Comparison of ENCODE assay signal across 18 mouse cellular contexts in the genomic region with DNA sequence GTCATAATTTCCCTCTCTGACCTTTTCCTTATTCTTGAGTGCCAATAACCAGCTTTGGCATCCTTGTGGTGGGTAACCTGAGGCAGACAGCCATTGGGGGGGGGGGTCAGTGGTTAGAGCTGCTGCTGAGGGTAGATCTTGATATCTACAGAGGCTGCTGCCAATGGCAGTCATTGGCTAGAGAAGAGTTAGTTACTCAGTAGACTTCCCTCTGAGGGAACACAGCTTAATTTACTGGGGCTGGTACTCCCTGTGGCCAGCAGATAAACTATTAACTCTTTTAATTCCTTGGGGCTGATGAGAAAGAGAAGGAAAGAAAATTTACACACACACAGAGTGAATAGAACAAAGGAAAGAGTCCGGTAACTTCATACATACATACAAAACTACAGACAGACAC. TPM values are rescaled to one million over a fixed set of nuclear protein-coding genes. Genes with fewer than 3 reads are reported as not detected.
DNase-seq lines count a peak whose midpoint lies in the region; ATAC-seq lines count a peak whose summit lies in the region.
"Had no signal": no experiment of that assay in that cellular context is flagged by ENCODE, and none has a peak within 500 bp of the region (broad histone marks: within the 10 kb centered on the region; RNA-seq: fewer than 3 reads in every experiment).

No protein-coding gene starts in this region.

- no peak for DNase-seq in embryonic facial prominence, embryonic 10.5 days (ENCODE audit: low spot score)
- no peak for DNase-seq in lung, adult 18-20 months
- DNase-seq in right cerebral cortex, postnatal 36 days (ENCODE audit: low spot score in 2 of 2), result no peak
- DNase-seq: cerebellum, postnatal 14 days; right cerebral cortex, postnatal 14 days; thymus, adult 2 months had no signal

- no peaks in the 10 kb centered on the region for H3K9me3 ChIP-seq in embryonic facial prominence, embryonic 12.5 days
- H3K9me3 ChIP-seq in embryonic facial prominence, embryonic 10.5 days, result no peaks in the 10 kb centered on the region
- H3K9me3 ChIP-seq in lung, embryonic 16.5 days (ENCODE audit: control insufficient read depth, low read length), result no peaks in the 10 kb centered on the region
- no peaks in the 10 kb centered on the region for H3K9me3 ChIP-seq in limb, embryonic 15.5 days
- H3K9me3 ChIP-seq: forebrain, embryonic 15.5 days; midbrain, embryonic 13.5 days had no signal

- WGBS in embryonic facial prominence, embryonic 12.5 days, result 86% methylated on average over 1 of the region's 1 CpGs
- WGBS in embryonic facial prominence, embryonic 10.5 days, result 89% methylated on average over 1 of the region's 1 CpGs
- WGBS in lung, embryonic 16.5 days, result 89% methylated on average over 1 of the region's 1 CpGs
- 76% methylated on average over 1 of the region's 1 CpGs for WGBS in limb, embryonic 15.5 days

- H3K4me2 ChIP-seq in embryonic facial prominence, embryonic 12.5 days (replicated peaks), result no peak overlapping the region
- H3K4me2 ChIP-seq in lung, embryonic 16.5 days (ENCODE audit: low read depth, low read length), result no peak overlapping the region
- H3K4me2 ChIP-seq in limb, embryonic 15.5 days, result no peak overlapping the region
- H3K4me2 ChIP-seq: forebrain, embryonic 15.5 days; midbrain, embryonic 13.5 days had no signal

- 0 out of 2 replicates have a peak overlapping the region, but pooled peaks have one; percentile 30 for H3K27ac ChIP-seq in embryonic facial prominence, embryonic 12.5 days
- H3K27ac ChIP-seq in embryonic facial prominence, embryonic 10.5 days (replicated peaks), result no peak overlapping the region
- H3K27ac ChIP-seq in lung, embryonic 16.5 days (ENCODE audit: low read length), result peak overlapping the region; percentile 2; the same call in 1 of the 2 replicates
- H3K27ac ChIP-seq in limb, embryonic 15.5 days, result peak overlapping the region; percentile 22; the same call in 1 of the 2 replicates
- H3K27ac ChIP-seq: forebrain, embryonic 15.5 days; hindbrain, postnatal 0 days; midbrain, embryonic 13.5 days had no signal

- ATAC-seq in embryonic facial prominence, embryonic 12.5 days (ENCODE audit: insufficient number of reproducible peaks, insufficient read depth, low FRiP score, low TSS enrichment), result no peak
- ATAC-seq in lung, embryonic 16.5 days (ENCODE audit: low read depth), result no peak
- no peak for ATAC-seq in limb, embryonic 15.5 days (ENCODE audit: insufficient number of reproducible peaks, low FRiP score, low TSS enrichment, low read depth)
- peak; percentile 70 for ATAC-seq in megakaryocyte progenitor cell, adult 5-6 weeks (replicated peaks; ENCODE audit: poor library complexity)
- ATAC-seq in CD4-positive, CD25-positive, alpha-beta regulatory T cell, adult 4 months, result no peak
- ATAC-seq: forebrain, embryonic 15.5 days; hindbrain, postnatal 0 days; midbrain, embryonic 13.5 days had no signal

- H3K36me3 ChIP-seq in embryonic facial prominence, embryonic 12.5 days, result no peaks in the 10 kb centered on the region
- H3K36me3 ChIP-seq in embryonic facial prominence, embryonic 10.5 days (replicated peaks), result no peaks in the 10 kb centered on the region
- H3K36me3 ChIP-seq in lung, embryonic 16.5 days (ENCODE audit: control insufficient read depth, insufficient read depth, low read length), result no peaks in the 10 kb centered on the region
- no peaks in the 10 kb centered on the region for H3K36me3 ChIP-seq in limb, embryonic 15.5 days
- H3K36me3 ChIP-seq: forebrain, embryonic 15.5 days; midbrain, embryonic 13.5 days had no signal

- H3K27me3 ChIP-seq in embryonic facial prominence, embryonic 12.5 days, result no peaks in the 10 kb centered on the region
- no peaks in the 10 kb centered on the region; the same call in 1 of the 2 replicates for H3K27me3 ChIP-seq in embryonic facial prominence, embryonic 10.5 days (replicated peaks; ENCODE audit: low read depth, poor library complexity, severe bottlenecking)
- no peaks in the 10 kb centered on the region for H3K27me3 ChIP-seq in lung, embryonic 16.5 days (ENCODE audit: control insufficient read depth, insufficient read depth, low read depth, low read length)
- no peaks in the 10 kb centered on the region for H3K27me3 ChIP-seq in limb, embryonic 15.5 days
- H3K27me3 ChIP-seq: forebrain, embryonic 15.5 days had no signal

- H3K9ac ChIP-seq in embryonic facial prominence, embryonic 12.5 days, result no peak overlapping the region
- no peak overlapping the region for H3K9ac ChIP-seq in lung, embryonic 16.5 days (ENCODE audit: low read length)
- H3K9ac ChIP-seq in limb, embryonic 15.5 days, result no peak overlapping the region
- H3K9ac ChIP-seq: forebrain, embryonic 15.5 days; midbrain, embryonic 13.5 days had no signal

- H3K4me1 ChIP-seq in embryonic facial prominence, embryonic 12.5 days, result 0 out of 2 replicates have a peak, but pooled peaks cover 4% of the 10 kb centered on the region
- peaks cover 11% of the 10 kb centered on the region for H3K4me1 ChIP-seq in embryonic facial prominence, embryonic 10.5 days
- H3K4me1 ChIP-seq in lung, embryonic 16.5 days (replicated peaks; ENCODE audit: control insufficient read depth, insufficient read depth, low read length), result peaks cover 5% of the 10 kb centered on the region
- H3K4me1 ChIP-seq in limb, embryonic 15.5 days, result peaks cover 8% of the 10 kb centered on the region
- H3K4me1 ChIP-seq: forebrain, embryonic 15.5 days had no signal

- no peak overlapping the region for H3K4me3 ChIP-seq in embryonic facial prominence, embryonic 12.5 days
- no peak overlapping the region for H3K4me3 ChIP-seq in embryonic facial prominence, embryonic 10.5 days
- H3K4me3 ChIP-seq in lung, embryonic 16.5 days (ENCODE audit: low read length), result no peak overlapping the region
- no peak overlapping the region for H3K4me3 ChIP-seq in limb, embryonic 15.5 days
- H3K4me3 ChIP-seq: forebrain, embryonic 15.5 days; midbrain, embryonic 13.5 days had no signal

RNA-seq across cellular contexts. Expression of gene Spata31d1b, which starts 7.4 kb away (rescaled TPM):
- polyA plus RNA-seq in embryonic facial prominence, embryonic 12.5 days (2016; fragmentation: Nextera tagmentation; extraction: Ambion mirVana), result not detected in 2 replicates
- polyA plus RNA-seq in embryonic facial prominence, embryonic 10.5 days (2016; fragmentation: Nextera tagmentation; extraction: Ambion mirVana), result not detected in 2 replicates
- polyA plus RNA-seq in lung, embryonic 16.5 days (2015; fragmentation: Nextera tagmentation; extraction: Ambion mirVana), result not detected in 2 replicates
- 0.04 TPM in 1 of 2 replicates, not detected in the other for polyA plus RNA-seq in limb, embryonic 15.5 days (2015; fragmentation: Nextera tagmentation; extraction: Ambion mirVana)
- total RNA-seq in megakaryocyte progenitor cell, adult 5-6 weeks (2015), result not detected in 2 replicates
- not detected in 2 replicates for total RNA-seq in megakaryocyte progenitor cell, adult 5-6 weeks (2017)
- polyA plus RNA-seq in CD4-positive, CD25-positive, alpha-beta regulatory T cell, adult 4 months (2017; shearing (Covaris generic)), result not detected
- total RNA-seq: heart, postnatal 4 days had no signal
- polyA plus RNA-seq: forebrain, embryonic 15.5 days; hindbrain, postnatal 0 days; limb, embryonic 11.5 days; midbrain, embryonic 13.5 days had no signal

RNA-seq across cellular contexts. Expression of gene Spata31d1a, which starts 9.3 kb away (rescaled TPM):
- polyA plus RNA-seq in embryonic facial prominence, embryonic 12.5 days (2016; fragmentation: Nextera tagmentation; extraction: Ambion mirVana), result 0.51 TPM in 1 of 2 replicates, not detected in the other
- 0.02 and 0.14 TPM in 2 replicates for polyA plus RNA-seq in embryonic facial prominence, embryonic 10.5 days (2016; fragmentation: Nextera tagmentation; extraction: Ambion mirVana)
- polyA plus RNA-seq in lung, embryonic 16.5 days (2015; fragmentation: Nextera tagmentation; extraction: Ambion mirVana), result not detected in 2 replicates
- polyA plus RNA-seq in limb, embryonic 15.5 days (2015; fragmentation: Nextera tagmentation; extraction: Ambion mirVana), result not detected in 2 replicates
- not detected in 2 replicates for total RNA-seq in megakaryocyte progenitor cell, adult 5-6 weeks (2015)
- total RNA-seq in megakaryocyte progenitor cell, adult 5-6 weeks (2017), result not detected in 2 replicates
- not detected for polyA plus RNA-seq in CD4-positive, CD25-positive, alpha-beta regulatory T cell, adult 4 months (2017; shearing (Covaris generic))
- total RNA-seq: heart, postnatal 4 days; hindbrain, postnatal 0 days had no signal
- polyA plus RNA-seq: kidney, adult 2 months; limb, embryonic 11.5 days had no signal

RNA-seq across cellular contexts. Expression of gene Spata31d1d, which starts 12.1 kb away (rescaled TPM):
- polyA plus RNA-seq in embryonic facial prominence, embryonic 12.5 days (2016; fragmentation: Nextera tagmentation; extraction: Ambion mirVana), result not detected in 2 replicates
- not detected in 2 replicates for polyA plus RNA-seq in embryonic facial prominence, embryonic 10.5 days (2016; fragmentation: Nextera tagmentation; extraction: Ambion mirVana)
- polyA plus RNA-seq in lung, embryonic 16.5 days (2015; fragmentation: Nextera tagmentation; extraction: Ambion mirVana), result not detected in 2 replicates
- not detected in 2 replicates for polyA plus RNA-seq in limb, embryonic 15.5 days (2015; fragmentation: Nextera tagmentation; extraction: Ambion mirVana)
- total RNA-seq in megakaryocyte progenitor cell, adult 5-6 weeks (2015), result not detected in 2 replicates
- total RNA-seq in megakaryocyte progenitor cell, adult 5-6 weeks (2017), result not detected in 2 replicates
- not detected for polyA plus RNA-seq in CD4-positive, CD25-positive, alpha-beta regulatory T cell, adult 4 months (2017; shearing (Covaris generic))
- total RNA-seq: heart, postnatal 4 days; hindbrain, postnatal 0 days; layer of hippocampus, postnatal 25 days had no signal
- polyA plus RNA-seq: forebrain, embryonic 15.5 days; hindbrain, postnatal 0 days; kidney, adult 2 months; limb, embryonic 11.5 days; midbrain, embryonic 13.5 days had no signal

RNA-seq across cellular contexts. Expression of gene 4921517D22Rik, which starts 25.6 kb away (rescaled TPM):
- not detected in 2 replicates for polyA plus RNA-seq in embryonic facial prominence, embryonic 12.5 days (2016; fragmentation: Nextera tagmentation; extraction: Ambion mirVana)
- not detected in 2 replicates for polyA plus RNA-seq in embryonic facial prominence, embryonic 10.5 days (2016; fragmentation: Nextera tagmentation; extraction: Ambion mirVana)
- polyA plus RNA-seq in lung, embryonic 16.5 days (2015; fragmentation: Nextera tagmentation; extraction: Ambion mirVana), result not detected in 2 replicates
- polyA plus RNA-seq in limb, embryonic 15.5 days (2015; fragmentation: Nextera tagmentation; extraction: Ambion mirVana), result not detected in 2 replicates
- 0.05 TPM in 1 of 2 replicates, not detected in the other for total RNA-seq in megakaryocyte progenitor cell, adult 5-6 weeks (2015)
- not detected in 2 replicates for total RNA-seq in megakaryocyte progenitor cell, adult 5-6 weeks (2017)
- not detected for polyA plus RNA-seq in CD4-positive, CD25-positive, alpha-beta regulatory T cell, adult 4 months (2017; shearing (Covaris generic))
- total RNA-seq: heart, postnatal 4 days; hindbrain, postnatal 0 days; layer of hippocampus, postnatal 25 days had no signal
- polyA plus RNA-seq: forebrain, embryonic 15.5 days; hindbrain, postnatal 0 days; kidney, adult 2 months; limb, embryonic 11.5 days; midbrain, embryonic 13.5 days; thymus, adult 2 months had no signal

RNA-seq across cellular contexts. Expression of gene 1700014D04Rik, which starts 27.1 kb away (rescaled TPM):
- polyA plus RNA-seq in embryonic facial prominence, embryonic 12.5 days (2016; fragmentation: Nextera tagmentation; extraction: Ambion mirVana), result 0.32 TPM in 1 of 2 replicates, not detected in the other
- polyA plus RNA-seq in embryonic facial prominence, embryonic 10.5 days (2016; fragmentation: Nextera tagmentation; extraction: Ambion mirVana), result 0.11 and 0.21 TPM in 2 replicates
- polyA plus RNA-seq in lung, embryonic 16.5 days (2015; fragmentation: Nextera tagmentation; extraction: Ambion mirVana), result 0.24 and 0.29 TPM in 2 replicates
- polyA plus RNA-seq in limb, embryonic 15.5 days (2015; fragmentation: Nextera tagmentation; extraction: Ambion mirVana), result not detected in 2 replicates
- 0.10 TPM in 1 of 2 replicates, not detected in the other for total RNA-seq in megakaryocyte progenitor cell, adult 5-6 weeks (2015)
- total RNA-seq in megakaryocyte progenitor cell, adult 5-6 weeks (2017), result not detected in 2 replicates
- not detected for polyA plus RNA-seq in CD4-positive, CD25-positive, alpha-beta regulatory T cell, adult 4 months (2017; shearing (Covaris generic))
- polyA plus RNA-seq: limb, embryonic 11.5 days had no signal
